Mouse (Mus musculus) retina, postnatal 7 days (tissue): ENCODE results near the gene Gm49673.
"Not testable (repeated sequence)": the region's sequence is repeated elsewhere in the genome, so short reads cannot be mapped to it uniquely, and the experiment has no call there.

Experiments
- DNase-seq: peaks from one replicate; pipeline ENCODE4 v3.0.0-alpha.2; 2012; ENCODE audit warnings: low read depth, low spot score

Gene Gm49673

DNA sequence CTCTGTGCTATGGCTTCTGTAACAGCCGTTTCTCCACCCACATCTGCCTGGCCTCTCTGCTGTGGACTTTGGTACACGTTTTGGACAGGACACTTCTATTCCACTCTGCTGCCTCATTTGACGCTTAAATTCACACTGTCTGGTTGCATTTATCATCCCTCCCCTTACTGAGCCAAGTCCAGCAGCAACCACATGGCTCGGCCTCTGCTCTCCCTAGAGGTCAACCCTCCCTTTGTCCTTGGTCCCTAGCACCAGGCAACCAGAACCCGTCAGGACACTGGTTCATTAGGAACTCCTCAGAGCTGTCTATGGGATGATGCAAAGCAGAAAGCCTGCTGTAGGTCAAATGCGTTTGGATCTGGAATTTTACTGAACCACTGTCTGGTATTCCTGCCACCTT is 16.7 kb downstream of the Gm49673 start:
- not testable (repeated sequence) for DNase-seq

DNA sequence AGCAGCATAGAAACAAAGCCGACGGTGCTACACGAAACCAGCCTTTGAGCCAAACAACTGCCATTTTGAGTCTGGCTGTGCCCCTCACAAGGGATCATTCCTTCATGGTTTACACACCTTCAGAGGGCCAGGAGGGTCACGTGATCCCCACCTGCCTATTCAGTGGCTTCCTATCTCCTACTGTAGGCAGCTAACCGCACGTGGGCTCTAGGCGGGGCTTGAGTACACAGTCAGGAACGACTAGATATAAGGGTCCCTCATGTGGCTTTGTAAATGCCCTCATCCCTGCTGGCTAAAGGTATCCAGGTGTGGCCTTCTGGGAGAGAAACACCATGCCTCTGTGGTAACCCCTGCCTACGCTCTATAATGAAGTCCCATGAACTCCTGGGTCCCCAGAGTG is 18.0 kb downstream of the Gm49673 start:
- DNase-seq, result not testable (repeated sequence)

DNA sequence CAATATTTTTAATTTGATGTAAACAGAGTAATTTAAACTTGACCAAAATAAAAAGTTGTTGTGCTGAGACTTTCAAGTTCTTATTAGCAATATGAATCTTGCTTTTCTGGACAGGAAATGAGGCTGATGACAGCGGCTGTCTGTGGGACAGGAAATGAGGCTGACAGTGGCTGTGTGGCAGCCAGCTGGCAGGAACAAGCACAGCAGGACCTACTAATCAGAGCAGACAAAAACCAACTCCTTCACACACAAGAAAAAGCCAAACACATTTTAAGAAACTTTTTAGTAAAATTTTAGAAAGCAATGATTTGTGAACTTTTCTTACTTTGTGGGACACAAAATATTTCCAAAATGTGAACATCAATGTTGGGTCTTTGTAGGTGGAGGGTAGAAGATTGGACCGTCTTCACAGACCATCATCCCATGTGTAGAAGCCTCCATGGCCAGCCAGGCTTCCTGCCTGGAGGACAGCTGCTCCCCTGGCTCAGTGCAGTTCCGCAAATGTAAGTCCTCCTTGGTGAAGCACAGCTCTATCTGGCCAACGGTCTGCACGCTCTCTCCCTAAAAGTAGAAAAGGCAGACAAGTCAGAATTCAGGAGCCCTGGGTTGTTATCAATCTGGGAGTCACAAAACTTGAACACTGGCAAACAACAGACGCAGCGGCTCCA is 19.1 kb downstream of the Gm49673 start:
- not testable (repeated sequence) for DNase-seq

DNA sequence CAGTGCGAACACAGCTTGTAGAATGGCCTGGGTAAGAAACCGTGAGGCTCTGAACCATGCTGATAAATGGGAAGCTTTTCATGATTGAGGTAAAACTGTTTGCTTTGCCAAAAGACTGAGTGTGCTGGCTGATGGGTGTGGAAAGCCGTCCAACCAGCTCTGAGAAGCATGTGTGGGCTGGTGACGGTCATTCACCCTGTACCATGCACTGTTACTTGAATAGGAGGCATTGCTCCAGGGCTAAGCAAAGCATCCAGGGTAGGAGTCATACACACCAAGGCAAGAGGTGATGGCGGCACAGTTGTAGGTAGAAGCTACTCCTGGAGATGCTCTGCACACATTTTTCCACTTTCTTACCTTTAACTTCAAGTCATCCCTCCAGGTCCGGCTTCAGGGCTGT is 23.0 kb downstream of the Gm49673 start:
- not testable (repeated sequence) for DNase-seq

DNA sequence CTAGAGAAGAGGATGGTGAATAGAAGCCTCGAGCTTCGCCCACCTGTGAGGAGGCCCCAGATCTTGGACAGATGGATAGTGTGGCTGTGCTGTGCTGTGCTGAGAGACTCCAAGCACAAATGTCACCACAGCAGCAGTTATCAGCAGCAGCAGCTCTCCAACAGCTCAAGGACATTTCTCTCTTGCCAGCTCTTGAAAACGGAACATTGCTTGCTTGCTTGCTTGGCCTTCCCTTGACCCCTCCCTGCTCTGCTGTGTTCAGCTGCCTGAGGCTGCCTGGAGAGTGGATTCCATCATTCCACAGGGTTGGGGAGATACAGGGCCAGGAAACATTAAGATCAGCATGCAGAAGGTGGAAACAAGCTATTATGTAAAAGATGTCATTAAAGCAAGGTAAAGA is 24.6 kb downstream of the Gm49673 start:
- not testable (repeated sequence) for DNase-seq

DNA sequence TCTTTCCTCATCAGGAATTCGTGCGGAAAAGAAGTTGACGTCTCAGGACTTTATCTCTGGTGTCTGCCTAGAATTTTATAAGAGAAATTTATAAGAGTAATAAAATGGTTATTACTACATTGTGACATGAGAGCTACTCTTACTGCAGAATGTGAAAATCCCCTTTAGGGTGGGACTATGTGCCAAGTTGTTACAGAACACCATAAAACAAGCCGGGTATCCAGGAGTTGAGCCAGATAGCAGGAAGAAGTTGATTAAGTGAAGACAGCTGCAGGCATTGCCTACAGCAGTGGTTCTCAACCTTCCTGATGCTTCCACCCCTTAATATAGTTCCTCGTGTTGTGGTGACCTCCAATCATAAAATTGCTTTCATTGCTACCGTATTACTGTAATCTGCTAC is 30.7 kb downstream of the Gm49673 start:
- not testable (repeated sequence) for DNase-seq

DNA sequence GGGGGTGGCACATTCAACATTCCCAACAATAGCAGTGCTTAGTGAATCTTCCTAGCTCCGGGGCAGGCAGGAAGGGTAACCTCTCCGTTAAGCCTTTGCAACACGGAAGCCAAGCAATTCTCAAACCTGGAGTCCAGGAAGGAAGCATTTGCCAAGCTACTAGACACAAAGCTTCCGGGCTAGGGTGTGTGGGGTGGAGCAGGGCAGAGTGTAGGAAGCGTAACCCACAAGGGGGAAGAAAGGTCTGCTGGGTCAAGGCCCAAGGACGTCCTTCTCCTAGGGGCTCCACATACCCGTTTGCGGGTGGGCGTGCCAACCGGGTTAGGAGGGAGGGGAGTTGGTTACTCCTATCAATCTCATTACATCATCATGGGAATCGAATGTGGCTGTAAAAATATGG is 31.2 kb downstream of the Gm49673 start:
- DNase-seq, result not testable (repeated sequence)

DNA sequence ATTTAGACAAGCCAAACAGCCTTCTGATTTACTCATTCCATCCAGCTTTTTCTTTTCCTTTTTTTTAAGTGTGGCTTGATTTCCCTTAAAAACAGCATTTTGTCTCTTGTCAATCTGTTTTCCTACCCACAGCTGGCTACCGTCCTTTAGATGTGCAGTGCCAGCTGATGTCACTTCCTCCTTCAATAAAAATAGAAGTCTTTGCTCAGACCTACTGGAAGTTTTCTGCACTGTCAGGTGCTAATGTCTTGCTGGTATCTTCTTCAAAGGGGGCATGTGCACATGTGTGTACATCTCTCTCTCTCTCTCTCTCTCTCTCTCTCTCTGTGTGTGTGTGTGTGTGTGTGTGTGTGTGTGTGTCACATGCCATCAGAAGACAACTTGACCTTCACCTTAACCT is 35.4 kb downstream of the Gm49673 start:
- not testable (repeated sequence) for DNase-seq

DNA sequence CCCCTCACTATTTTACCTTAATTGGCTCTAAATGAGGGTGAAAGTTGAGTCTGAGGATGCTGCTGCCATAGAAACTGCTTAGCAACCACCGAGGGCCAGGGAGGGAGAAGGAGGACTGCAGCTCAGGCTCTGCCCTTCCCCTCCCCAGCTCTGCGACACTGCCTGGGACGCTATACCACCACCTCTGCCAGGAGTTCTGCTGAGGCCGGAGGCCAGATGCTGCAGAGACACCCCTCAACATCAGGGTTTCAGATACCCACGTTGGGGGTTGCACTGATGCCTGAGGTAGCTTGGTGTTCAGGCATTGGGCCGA is 46.3 kb downstream of the Gm49673 start:
- DNase-seq, result not testable (repeated sequence)

DNA sequence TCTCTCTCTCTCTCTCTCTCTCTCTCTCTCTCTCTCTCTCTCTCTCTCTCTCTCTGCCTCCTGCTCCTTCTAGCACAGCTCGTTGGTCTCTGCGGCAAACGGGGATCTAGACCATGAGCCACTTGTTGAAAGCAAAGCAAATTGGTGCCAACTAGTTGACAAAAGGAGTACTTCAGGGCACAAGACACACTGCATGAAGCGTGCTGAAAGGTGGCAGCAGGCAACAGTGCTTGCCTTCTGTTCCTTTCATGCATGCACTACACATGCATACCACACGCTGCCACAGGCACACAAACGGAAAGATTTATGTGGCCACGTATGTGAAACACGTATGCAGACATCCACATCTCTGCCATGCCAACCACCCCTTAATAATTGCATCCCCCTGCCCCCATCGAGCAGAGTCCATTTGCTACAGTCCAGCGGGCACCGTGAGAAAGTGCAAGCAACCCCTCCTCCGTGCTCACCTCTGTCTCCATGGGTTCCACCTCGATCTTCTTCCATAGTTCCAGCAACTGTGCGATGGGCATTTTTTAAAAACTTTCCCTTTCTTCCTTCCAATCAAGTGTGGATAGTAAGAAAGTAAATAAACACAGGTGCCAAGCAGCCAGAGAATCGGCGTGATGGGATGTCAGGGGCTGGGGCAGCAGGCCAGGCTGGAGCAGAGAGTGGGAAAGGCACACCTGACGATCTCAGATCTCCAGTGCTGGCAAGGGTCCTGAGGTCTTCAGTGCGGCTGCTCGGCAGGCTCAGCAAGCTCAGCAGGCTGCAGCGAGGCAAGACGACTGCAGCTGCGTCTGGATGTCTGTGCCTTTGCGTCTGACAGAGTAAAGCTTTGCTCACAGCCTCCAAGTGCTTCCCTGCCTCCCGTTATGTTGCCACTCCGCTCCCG is 46.9 kb downstream of the Gm49673 start:
- not testable (repeated sequence) for DNase-seq

DNA sequence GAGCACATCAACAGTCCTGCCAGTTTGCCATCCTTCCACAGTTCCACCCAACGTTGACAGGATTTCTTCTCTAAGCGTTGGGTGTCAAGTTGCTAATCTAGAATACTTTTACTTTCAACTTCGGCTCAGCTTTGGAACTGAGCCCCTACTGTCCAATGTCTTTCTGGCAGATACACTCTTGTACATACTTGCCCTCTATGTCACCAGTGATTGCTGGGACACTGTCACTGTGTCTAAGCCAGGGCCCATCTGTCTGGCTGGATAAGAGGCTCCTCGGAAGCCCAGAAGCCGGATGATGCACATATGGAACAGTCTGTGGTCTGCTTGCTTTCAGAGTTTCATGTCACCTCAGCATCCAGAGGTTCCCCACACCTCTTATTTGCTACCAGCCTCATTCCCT is 51.4 kb downstream of the Gm49673 start:
- not testable (repeated sequence) for DNase-seq

DNA sequence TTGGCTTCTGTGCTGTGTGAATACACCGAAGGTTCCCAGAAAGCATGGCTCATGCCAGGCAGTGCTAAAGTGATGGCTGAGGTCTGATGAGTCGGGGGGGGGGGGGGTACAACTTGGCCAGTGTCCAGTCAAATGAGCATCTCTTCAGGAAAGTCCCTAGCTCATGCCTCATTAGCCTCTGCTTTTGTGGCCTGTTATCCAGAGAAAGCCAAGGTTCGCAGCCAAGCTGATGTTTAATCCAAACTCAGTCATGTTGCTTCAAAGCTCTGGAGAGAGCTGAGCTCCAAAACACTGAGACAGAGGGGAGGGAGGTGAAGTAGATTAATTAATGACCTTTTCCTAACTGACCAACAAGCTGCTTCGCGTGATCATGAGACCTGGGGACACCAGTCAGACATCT is 51.9 kb downstream of the Gm49673 start:
- DNase-seq, result not testable (repeated sequence)

DNA sequence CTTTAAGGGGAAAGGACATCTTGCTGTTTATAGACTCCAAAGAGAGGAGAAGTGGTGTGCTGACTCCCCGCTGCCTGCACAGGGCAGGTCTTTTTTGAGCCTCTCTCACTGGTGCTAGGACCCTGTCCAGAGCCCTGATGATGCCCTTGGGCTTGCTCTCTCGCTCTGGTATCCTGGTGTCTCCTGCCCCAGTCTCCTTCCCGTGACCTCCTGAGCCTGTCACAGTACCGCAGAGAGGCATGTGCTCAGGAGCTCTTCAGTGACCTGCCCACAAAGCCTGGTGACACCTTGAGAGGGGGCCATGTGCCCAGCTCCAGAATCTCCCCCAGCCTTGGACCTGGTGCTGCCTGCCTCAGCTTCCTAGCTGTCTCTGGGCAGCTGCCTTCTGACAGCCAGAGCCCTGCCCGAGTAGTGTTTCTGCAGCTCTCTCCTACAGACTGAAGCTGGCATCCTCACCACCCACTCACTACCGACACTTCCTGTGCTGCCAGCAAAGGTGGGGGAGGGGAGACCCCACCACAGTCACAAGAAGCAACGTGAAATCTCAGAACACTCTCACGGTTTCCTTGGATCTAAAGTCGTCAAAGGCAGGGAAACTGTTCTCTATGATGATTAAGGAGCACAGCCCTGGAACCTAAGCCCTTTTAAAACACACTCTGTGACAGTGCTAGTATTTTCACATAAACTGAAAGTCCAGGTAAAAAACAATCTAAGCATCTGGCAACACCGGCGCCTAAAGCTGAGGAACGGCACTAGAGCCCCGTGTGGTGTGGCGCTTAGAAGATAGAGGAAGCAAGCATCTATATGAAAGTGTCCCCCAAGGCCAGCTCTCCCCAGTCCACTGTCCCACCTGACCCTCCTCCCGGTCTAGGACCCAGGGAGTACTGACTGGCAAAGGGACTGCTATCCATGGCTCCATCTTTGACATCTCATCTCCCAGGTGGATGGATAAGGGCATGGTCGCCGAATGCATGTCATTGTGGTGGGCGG is 54.8 kb downstream of the Gm49673 start:
- DNase-seq, result not testable (repeated sequence)

DNA sequence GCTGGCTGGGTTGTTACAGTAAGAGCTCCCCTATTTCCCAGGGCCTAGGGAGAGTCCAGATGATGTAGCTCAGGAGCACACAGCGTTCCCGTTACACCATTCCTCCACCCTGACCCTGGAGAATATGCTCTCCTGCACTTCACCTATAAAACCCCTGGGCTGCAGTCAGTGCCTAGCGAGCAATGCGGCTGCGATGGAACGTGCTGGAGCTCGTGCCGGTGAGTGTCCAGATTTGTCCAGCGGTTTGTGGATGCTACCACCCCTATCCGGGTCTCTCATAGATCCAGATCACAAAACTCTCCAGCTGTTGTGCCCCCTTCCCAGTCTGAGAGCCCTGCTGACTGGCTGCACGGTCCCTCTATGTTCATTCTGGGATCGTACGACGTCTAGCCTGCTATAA is 56.3 kb downstream of the Gm49673 start:
- not testable (repeated sequence) for DNase-seq

DNA sequence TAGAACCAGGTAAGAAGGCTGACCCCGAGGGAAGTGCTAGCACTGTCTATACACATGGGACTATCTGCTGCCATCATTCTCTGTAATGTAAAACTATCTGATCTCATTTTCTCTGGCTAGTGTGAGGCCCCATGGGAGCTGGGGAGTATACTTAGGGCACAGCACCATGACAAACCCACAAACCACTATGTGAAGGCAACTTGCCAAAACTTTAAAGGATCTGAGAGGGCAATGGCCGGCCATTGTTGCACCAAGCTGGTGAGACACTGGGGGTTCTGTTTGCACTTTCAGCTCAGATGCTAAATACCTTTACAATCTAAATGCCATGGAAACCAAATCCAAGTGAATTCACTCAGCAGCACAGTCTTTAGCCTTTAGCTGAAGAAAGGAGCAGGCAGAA is 77.7 kb downstream of the Gm49673 start:
- DNase-seq, result not testable (repeated sequence)

DNA sequence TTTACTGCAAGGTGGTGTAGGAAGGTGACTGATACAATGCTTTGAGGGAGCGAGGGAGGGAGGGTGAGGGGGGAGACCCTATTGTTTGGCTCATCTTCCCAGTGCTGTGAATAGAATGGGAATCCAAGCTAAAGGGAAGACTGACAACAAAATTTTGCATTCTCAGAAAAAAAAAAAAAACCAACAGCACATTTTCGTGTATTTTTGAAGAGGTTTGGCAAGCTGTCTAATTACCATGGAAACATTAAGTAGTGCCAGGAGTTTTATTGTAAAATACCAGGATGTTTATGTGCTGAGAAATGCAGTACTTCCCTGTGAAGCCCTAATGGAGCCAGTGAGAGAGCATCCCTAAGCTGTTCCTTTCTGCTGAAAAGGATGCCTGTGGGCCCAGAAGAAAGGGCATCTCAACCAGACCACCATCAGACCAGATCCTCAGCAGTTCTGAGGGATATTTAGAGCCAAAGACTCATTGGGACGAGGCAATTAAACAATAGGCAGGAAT is 90.9 kb downstream of the Gm49673 start:
- not testable (repeated sequence) for DNase-seq

DNA sequence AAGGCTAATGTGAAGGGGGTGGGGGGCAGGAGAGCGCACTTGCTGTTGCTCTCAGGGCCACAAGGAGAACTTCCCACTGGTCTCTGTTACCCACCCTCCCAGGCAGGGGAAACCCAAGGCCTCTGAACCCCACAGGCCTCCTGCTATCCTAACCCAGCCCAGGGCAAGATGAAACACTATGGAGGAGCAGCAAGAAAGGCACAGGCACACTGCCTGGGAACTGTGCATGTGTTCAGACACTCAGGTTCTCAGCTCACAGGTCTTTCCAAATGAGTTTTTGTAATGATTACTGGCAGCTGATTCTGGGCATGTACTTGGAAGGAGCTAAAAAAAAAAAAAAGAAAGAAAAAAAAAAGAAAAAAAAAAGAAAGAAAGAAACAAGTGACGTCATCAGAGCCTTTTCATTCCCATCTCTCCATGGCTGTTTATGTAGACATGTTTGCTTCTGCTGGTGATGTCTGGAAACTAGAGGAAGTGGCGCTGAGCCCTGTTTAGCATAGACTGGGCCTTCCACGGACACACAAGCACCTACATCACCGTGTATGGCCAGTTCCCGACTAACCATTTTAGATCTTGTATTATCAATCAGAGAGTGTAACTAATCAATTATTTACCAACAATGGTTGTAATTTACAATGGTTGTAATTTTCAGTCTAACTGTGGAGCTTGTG is 91.5 kb downstream of the Gm49673 start:
- not testable (repeated sequence) for DNase-seq

DNA sequence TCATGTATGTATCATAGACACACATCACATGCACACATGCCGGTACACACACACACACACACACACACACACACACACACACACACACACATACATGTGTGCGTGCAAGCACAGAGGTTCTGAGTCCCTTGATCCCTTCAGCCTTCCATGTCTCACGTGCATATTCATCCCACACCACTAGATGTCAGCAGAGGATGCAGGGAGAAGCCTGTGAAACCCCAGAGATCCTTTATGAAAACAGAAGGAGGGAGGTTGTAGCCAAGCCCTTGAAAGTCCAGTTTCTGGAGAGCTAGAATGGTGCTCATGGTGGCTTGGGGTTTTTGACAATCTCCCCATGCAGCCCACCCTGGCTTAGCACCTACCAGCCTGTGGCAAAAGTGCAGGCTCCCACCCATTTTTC is 96.3 kb downstream of the Gm49673 start:
- peak; percentile 2 for DNase-seq

DNA sequence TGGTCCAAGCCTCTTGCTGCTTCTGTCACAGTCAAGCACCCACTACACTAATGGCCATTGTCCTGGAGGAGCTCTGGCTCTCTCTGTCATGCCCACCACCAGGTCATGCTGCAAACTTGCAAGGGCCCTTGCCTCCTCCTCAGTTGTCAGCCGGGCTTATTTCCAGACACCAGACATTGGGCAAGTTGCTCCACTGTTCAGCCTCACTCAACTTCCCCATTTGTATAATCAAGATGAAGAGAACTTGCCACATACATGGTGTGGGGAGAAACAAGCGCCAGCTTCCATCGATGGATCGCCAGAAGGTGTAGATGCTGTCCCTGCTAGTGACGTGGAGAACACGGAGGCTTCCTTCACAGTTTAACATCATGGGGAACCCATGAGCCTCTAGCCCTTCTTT is 97.4 kb downstream of the Gm49673 start:
- not testable (repeated sequence) for DNase-seq

DNA sequence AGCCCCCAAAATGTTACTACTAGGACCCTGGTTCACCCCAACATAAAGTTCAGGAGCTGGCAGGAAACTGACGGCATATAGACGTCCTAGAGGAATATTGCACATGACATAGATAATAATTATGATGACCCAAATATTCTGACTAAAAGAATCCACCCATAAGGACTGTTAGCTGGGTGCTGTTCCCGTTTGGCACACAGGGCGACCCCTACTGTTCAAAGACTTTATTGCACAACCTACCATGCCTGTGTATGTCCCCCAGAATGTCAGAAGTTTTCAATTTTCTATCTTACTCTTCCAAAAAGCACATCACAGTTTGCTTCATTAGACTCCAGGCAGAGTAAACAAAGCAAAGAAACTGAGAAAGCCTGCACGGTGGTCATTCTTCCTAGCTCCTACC is 101.4 kb downstream of the Gm49673 start:
- DNase-seq, result not testable (repeated sequence)

DNA sequence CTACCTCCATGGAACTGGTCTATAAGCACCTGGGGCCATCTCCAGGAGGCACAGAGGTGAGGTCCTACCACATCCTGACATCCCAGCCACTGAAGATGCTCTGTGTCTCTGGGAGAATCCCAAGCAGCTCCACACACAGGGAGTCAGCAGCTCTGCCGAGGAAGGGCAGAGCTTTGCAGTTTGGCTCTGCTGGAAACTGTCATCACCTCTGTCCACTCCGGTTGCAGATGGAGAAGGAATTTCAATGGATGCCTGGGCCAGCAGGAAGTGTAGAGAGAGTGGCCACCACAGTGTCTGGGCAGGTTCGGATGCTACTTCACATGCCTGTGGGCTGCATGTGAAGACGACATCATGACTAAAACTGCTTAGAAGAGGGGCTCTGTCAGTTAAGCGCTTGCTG is 106.4 kb downstream of the Gm49673 start:
- DNase-seq, result not testable (repeated sequence)
